Mouse (Mus musculus): ENCODE measurements at regions not wholly inside any gene's neighbourhood (a gene's known extent, or its start where the extent isn't known, plus 50 kb on each side); places are given as distances from the start of the nearest gene placed in this dataset.

DNA sequence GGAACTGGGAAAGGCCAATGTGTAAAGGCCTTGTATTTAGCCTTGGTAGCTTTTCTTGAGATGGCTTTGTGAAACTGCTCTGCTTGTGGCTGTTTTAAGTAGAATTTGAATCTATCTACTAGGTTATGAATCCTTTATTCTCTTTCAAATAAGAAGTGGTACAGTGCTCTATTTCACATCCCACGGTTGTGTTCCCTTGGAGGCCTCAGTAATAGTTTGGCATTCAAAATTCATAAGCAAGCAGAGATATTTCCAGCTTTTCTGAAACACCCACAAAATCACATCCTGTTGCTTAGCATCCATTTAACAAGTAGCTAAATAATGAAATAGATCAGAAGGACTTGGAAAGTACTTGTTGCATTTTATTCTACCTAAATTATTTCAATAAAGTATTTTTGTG is 298.8 kb upstream of the Dab2 start:
- TF ChIP-seq ZC3H11A (IDR thresholded peaks at IDR 0.05; ENCODE audit: low read depth, low read length): no peak
- TF ChIP-seq GATA1 (IDR thresholded peaks at IDR 0.05; ENCODE audit: low read depth, low read length): no peak
- no peak for TF ChIP-seq EP300 (IDR thresholded peaks at IDR 0.05; ENCODE audit: low read depth in 1 of 2, low read length in 2 of 2)
- no peak for TF ChIP-seq TCF12 (IDR thresholded peaks at IDR 0.05; ENCODE audit: low read depth, low read length)
- TF ChIP-seq POLR2A (IDR thresholded peaks at IDR 0.05; ENCODE audit: control insufficient read depth in 1 of 2, insufficient read depth in 1 of 2, low read depth in 1 of 2, low read length in 2 of 2, poor library complexity in 1 of 2): no peak
- TF ChIP-seq POLR2AphosphoS2 (IDR thresholded peaks at IDR 0.05; ENCODE audit: low read length): no peak
- TF ChIP-seq CHD2 (IDR thresholded peaks at IDR 0.05; ENCODE audit: low read length): no peak
- TF ChIP-seq MEF2A (IDR thresholded peaks at IDR 0.05; ENCODE audit: extremely low read depth, insufficient replicate concordance, low read depth, low read length, poor library complexity, severe bottlenecking): no peak
- no peak for TF ChIP-seq CTCF (IDR thresholded peaks at IDR 0.05 in 2 of 3, conservative IDR thresholded peaks at IDR 0.05 in 1 of 3; ENCODE audit: control insufficient read depth in 1 of 3, insufficient read depth in 1 of 3, low read depth in 2 of 3, low read length in 3 of 3, poor library complexity in 1 of 3, severe bottlenecking in 1 of 3)
- no peak for TF ChIP-seq MYC (IDR thresholded peaks at IDR 0.05; ENCODE audit: low read depth, low read length)
- no peak for TF ChIP-seq MAX (IDR thresholded peaks at IDR 0.05; ENCODE audit: low read length)
- no peak for TF ChIP-seq TAL1 (IDR thresholded peaks at IDR 0.05; ENCODE audit: low read length)

Data from MEL (cell line).